Mouse (Mus musculus): ENCODE measurements around the gene Stx17.

Stx17 gene

GRCm38 (mm10) chr4:48124773-48125469, at the start of gene Stx17:
Gene Stx17, plus strand, starts transcription at chr4:48124915.
- peak; percentile 33 for DNase-seq (ENCODE audit: low spot score)

- no peak for DNase-seq (ENCODE audit: low spot score)
Observed at GRCm38 (mm10) chr4:48076693-48077471, 47.8 kb upstream of the Stx17 start.

GRCm38 (mm10) chr4:48078213-48078612, 46.5 kb upstream of the Stx17 start:
- DNase-seq (ENCODE audit: low spot score), result no peak

GRCm38 (mm10) chr4:48079285-48080039, 45.3 kb upstream of the Stx17 start:
- DNase-seq (ENCODE audit: low spot score), result no peak

- no peak for DNase-seq (ENCODE audit: low spot score)
Observed at GRCm38 (mm10) chr4:48083452-48083851, 41.3 kb upstream of the Stx17 start.

- DNase-seq (ENCODE audit: low spot score), result no peak
Observed at GRCm38 (mm10) chr4:48086609-48087008, 38.1 kb upstream of the Stx17 start.

GRCm38 (mm10) chr4:48087497-48087896, 37.2 kb upstream of the Stx17 start:
- DNase-seq (ENCODE audit: low spot score), result no peak

GRCm38 (mm10) chr4:48093221-48093620, 31.5 kb upstream of the Stx17 start:
- no peak for DNase-seq (ENCODE audit: low spot score)

- DNase-seq (ENCODE audit: low spot score), result no peak
Observed at GRCm38 (mm10) chr4:48100217-48100616, 24.5 kb upstream of the Stx17 start.

- DNase-seq (ENCODE audit: low spot score), result no peak
Observed at GRCm38 (mm10) chr4:48101981-48102380, 22.7 kb upstream of the Stx17 start.

- DNase-seq (ENCODE audit: low spot score), result no peak
Observed at GRCm38 (mm10) chr4:48105387-48105786, 19.3 kb upstream of the Stx17 start.

- DNase-seq (ENCODE audit: low spot score), result no peak
Observed at GRCm38 (mm10) chr4:48107086-48107485, 17.6 kb upstream of the Stx17 start.

GRCm38 (mm10) chr4:48108591-48108990, 16.1 kb upstream of the Stx17 start:
- DNase-seq (ENCODE audit: low spot score), result no peak

GRCm38 (mm10) chr4:48110331-48110730, 14.4 kb upstream of the Stx17 start:
- DNase-seq (ENCODE audit: low spot score), result no peak

- no peak for DNase-seq (ENCODE audit: low spot score)
Observed at GRCm38 (mm10) chr4:48116191-48116590, 8.5 kb upstream of the Stx17 start.

GRCm38 (mm10) chr4:48124416-48124772, 321 bp upstream of the Stx17 start:
- no peak for DNase-seq (ENCODE audit: low spot score)

- no peak for DNase-seq (ENCODE audit: low spot score)
Observed at GRCm38 (mm10) chr4:48130314-48130713, 5.6 kb downstream of the Stx17 start.

GRCm38 (mm10) chr4:48131606-48132005, 6.9 kb downstream of the Stx17 start:
- DNase-seq (ENCODE audit: low spot score), result no peak

- DNase-seq (ENCODE audit: low spot score), result no peak
Observed at GRCm38 (mm10) chr4:48132721-48133120, 8.0 kb downstream of the Stx17 start.

- no peak for DNase-seq (ENCODE audit: low spot score)
Observed at GRCm38 (mm10) chr4:48149492-48149891, 24.8 kb downstream of the Stx17 start.

GRCm38 (mm10) chr4:48153229-48153628, 28.5 kb downstream of the Stx17 start:
- DNase-seq (ENCODE audit: low spot score), result no peak

- no peak for DNase-seq (ENCODE audit: low spot score)
Observed at GRCm38 (mm10) chr4:48155864-48156263, 31.1 kb downstream of the Stx17 start.

- no peak for DNase-seq (ENCODE audit: low spot score)
Observed at GRCm38 (mm10) chr4:48160386-48160785, 35.7 kb downstream of the Stx17 start.

Data from urinary bladder, postnatal 10 days (tissue).